ENCODE assay signal across 9 mouse cellular contexts in genomic region chr16:22844834-22845233, GRCm38 (mm10). TPM values are rescaled to one million over a fixed set of nuclear protein-coding genes. Genes with fewer than 3 reads are reported as not detected.
A peak's percentile ranks its signal among the peaks of the same experiment; 100 is the strongest.
DNase-seq lines count a peak whose midpoint lies in the region; ATAC-seq and TF ChIP-seq lines count a peak whose summit lies in the region.
"Had no signal": no experiment of that assay in that cellular context is flagged by ENCODE, and none has a peak within 500 bp of the region (broad histone marks: within the 10 kb centered on the region; RNA-seq: fewer than 3 reads in every experiment).

No protein-coding gene starts in this region.

- H3K9ac ChIP-seq in neural tube, embryonic 11.5 days (ENCODE audit: low read length): peak overlapping the region; percentile 72
- H3K9ac ChIP-seq in liver, embryonic 12.5 days: peak overlapping the region; percentile 64
- H3K9ac ChIP-seq in stomach, postnatal 0 days (ENCODE audit: low read length): peak overlapping the region; percentile 72

- no peaks in the 10 kb centered on the region for H3K4me1 ChIP-seq in neural tube, embryonic 11.5 days (ENCODE audit: control insufficient read depth, insufficient read depth, low read length)
- peaks cover 36% of the 10 kb centered on the region for H3K4me1 ChIP-seq in liver, embryonic 12.5 days
- no peaks in the 10 kb centered on the region; the same call in 1 of the 2 replicates for H3K4me1 ChIP-seq in stomach, postnatal 0 days (replicated peaks; ENCODE audit: control insufficient read depth, insufficient read depth)

- ATAC-seq in neural tube, embryonic 11.5 days (ENCODE audit: insufficient read depth, low FRiP score, low TSS enrichment): no peak
- ATAC-seq in liver, embryonic 12.5 days: no peak
- ATAC-seq in stomach, postnatal 0 days (ENCODE audit: low FRiP score, low TSS enrichment): no peak

- intact Hi-C loops in gastrocnemius, adult 2 months (cut with DNase I): no loop called here

- WGBS in neural tube, embryonic 11.5 days: 54% methylated on average over 5 of the region's 5 CpGs
- WGBS in liver, embryonic 12.5 days (ENCODE audit: insufficient replicate concordance): 60% methylated on average over 5 of the region's 5 CpGs
- 48% methylated on average over 5 of the region's 5 CpGs for WGBS in stomach, postnatal 0 days

- H3K27me3 ChIP-seq in neural tube, embryonic 11.5 days (ENCODE audit: control insufficient read depth, insufficient read depth, low read length): no peaks in the 10 kb centered on the region
- H3K27me3 ChIP-seq in liver, embryonic 12.5 days (replicated peaks): no peaks in the 10 kb centered on the region
- H3K27me3 ChIP-seq in stomach, postnatal 0 days (ENCODE audit: control insufficient read depth, insufficient read depth, low read length): no peaks in the 10 kb centered on the region

- H3K9me3 ChIP-seq in neural tube, embryonic 11.5 days (ENCODE audit: control insufficient read depth, low read length): no peaks in the 10 kb centered on the region
- no peaks in the 10 kb centered on the region for H3K9me3 ChIP-seq in liver, embryonic 12.5 days (replicated peaks)
- no peaks in the 10 kb centered on the region for H3K9me3 ChIP-seq in stomach, postnatal 0 days (ENCODE audit: control insufficient read depth, low read length)

- DNase-seq in gastrocnemius, adult 2 months: no peak
- DNase-seq in gastrocnemius, adult 18-20 months (ENCODE audit: low spot score): no peak
- no peak for DNase-seq in neural tube, embryonic 11.5 days (ENCODE audit: low spot score)
- DNase-seq in neural tube, embryonic 10.5 days (ENCODE audit: extremely low spot score, low spot score): no peak
- DNase-seq in stomach, postnatal 0 days (ENCODE audit: low spot score): no peak
- DNase-seq in natural killer cell, adult 2 months (ENCODE audit: low spot score in 2 of 2): no peak
- DNase-seq in spleen, adult 12 weeks (ENCODE audit: low spot score): no peak

- peak overlapping the region; percentile 84 for H3K4me2 ChIP-seq in neural tube, embryonic 11.5 days (ENCODE audit: low read depth)
- peak overlapping the region; percentile 73 for H3K4me2 ChIP-seq in liver, embryonic 12.5 days
- H3K4me2 ChIP-seq in stomach, postnatal 0 days (replicated peaks; ENCODE audit: low read depth): peak overlapping the region; percentile 83

- H3K36me3 ChIP-seq in neural tube, embryonic 11.5 days (ENCODE audit: control insufficient read depth, insufficient read depth, low read length): no peaks in the 10 kb centered on the region
- peaks cover 63% of the 10 kb centered on the region for H3K36me3 ChIP-seq in liver, embryonic 12.5 days
- H3K36me3 ChIP-seq in stomach, postnatal 0 days (ENCODE audit: control insufficient read depth, insufficient read depth, low read length): peaks cover 4% of the 10 kb centered on the region; the same call in 1 of the 2 replicates

- peak overlapping the region; percentile 81 for H3K27ac ChIP-seq in gastrocnemius, adult 2 months
- H3K27ac ChIP-seq in neural tube, embryonic 11.5 days (ENCODE audit: low read depth, low read length): no peak overlapping the region
- 0 out of 2 replicates have a peak overlapping the region, but pooled peaks have one; percentile 30 for H3K27ac ChIP-seq in liver, embryonic 12.5 days
- H3K27ac ChIP-seq in stomach, postnatal 0 days (replicated peaks): no peak overlapping the region; the same call in 1 of the 2 replicates

- no peak for TF ChIP-seq EP300 in stomach, postnatal 0 days (optimal IDR thresholded peaks at IDR 0.05)

- H3K4me3 ChIP-seq in gastrocnemius, adult 2 months: peak overlapping the region; percentile 85
- H3K4me3 ChIP-seq in neural tube, embryonic 11.5 days (ENCODE audit: low read depth, low read length): peak overlapping the region; percentile 46; the same call in 1 of the 2 replicates
- H3K4me3 ChIP-seq in liver, embryonic 12.5 days: peak overlapping the region; percentile 52
- H3K4me3 ChIP-seq in stomach, postnatal 0 days (ENCODE audit: low read depth, low read length): peak overlapping the region; percentile 50

- no peak for TF ChIP-seq CTCF in gastrocnemius, adult 2 months (IDR thresholded peaks at IDR 0.05)
- TF ChIP-seq CTCF in stomach, postnatal 0 days (IDR thresholded peaks at IDR 0.05; ENCODE audit: low read depth): no peak

RNA-seq across cellular contexts. Expression of gene Tbccd1, which starts 12.6 kb away (rescaled TPM):
- total RNA-seq in gastrocnemius, adult 2 months (2021): 1 to 10 TPM; 7.0 to 7.2 TPM
- 1 to 10 TPM; 7.2 to 7.9 TPM for total RNA-seq in gastrocnemius, adult 18-20 months (2021)
- polyA plus RNA-seq in neural tube, embryonic 11.5 days (2014; fragmentation: Nextera tagmentation; extraction: Ambion mirVana): 32.7 and 35.2 TPM in 2 replicates
- polyA plus RNA-seq in liver, embryonic 12.5 days (2016; fragmentation: Nextera tagmentation; extraction: Ambion mirVana): 31.1 and 33.3 TPM in 2 replicates
- polyA plus RNA-seq in stomach, postnatal 0 days (2015; fragmentation: Nextera tagmentation; extraction: Ambion mirVana): 11.5 and 12.2 TPM in 2 replicates

RNA-seq across cellular contexts. Expression of gene Dnajb11, which starts 12.8 kb away (rescaled TPM):
- total RNA-seq in gastrocnemius, adult 2 months (2021): 10 to 100 TPM; 36.0 to 44.4 TPM
- 10 to 100 TPM; 36.7 to 37.4 TPM for total RNA-seq in gastrocnemius, adult 18-20 months (2021)
- polyA plus RNA-seq in neural tube, embryonic 11.5 days (2014; fragmentation: Nextera tagmentation; extraction: Ambion mirVana): 117 TPM in 2 replicates
- polyA plus RNA-seq in liver, embryonic 12.5 days (2016; fragmentation: Nextera tagmentation; extraction: Ambion mirVana): 95.2 and 97.9 TPM in 2 replicates
- polyA plus RNA-seq in stomach, postnatal 0 days (2015; fragmentation: Nextera tagmentation; extraction: Ambion mirVana): 93.5 and 94.2 TPM in 2 replicates

RNA-seq across cellular contexts. Expression of gene Crygs, which starts 33.5 kb away (rescaled TPM):
- not detected for total RNA-seq in gastrocnemius, adult 2 months (2021)
- total RNA-seq in gastrocnemius, adult 18-20 months (2021): not detected
- polyA plus RNA-seq in neural tube, embryonic 11.5 days (2014; fragmentation: Nextera tagmentation; extraction: Ambion mirVana): not detected in 2 replicates
- polyA plus RNA-seq in liver, embryonic 12.5 days (2016; fragmentation: Nextera tagmentation; extraction: Ambion mirVana): 0.19 and 0.25 TPM in 2 replicates
- polyA plus RNA-seq in stomach, postnatal 0 days (2015; fragmentation: Nextera tagmentation; extraction: Ambion mirVana): 0.11 and 0.15 TPM in 2 replicates
- polyA plus RNA-seq: lung, adult 2 months had no signal

RNA-seq across cellular contexts. Expression of gene Ahsg, which starts 46.2 kb away (rescaled TPM):
- total RNA-seq in gastrocnemius, adult 2 months (2021): not detected
- 1 to 10 TPM in 1 of 2 experiments, not detected in 1; 1.8 TPM for total RNA-seq in gastrocnemius, adult 18-20 months (2021)
- polyA plus RNA-seq in neural tube, embryonic 11.5 days (2014; fragmentation: Nextera tagmentation; extraction: Ambion mirVana): not detected in 2 replicates
- 184 and 190 TPM in 2 replicates for polyA plus RNA-seq in liver, embryonic 12.5 days (2016; fragmentation: Nextera tagmentation; extraction: Ambion mirVana)
- 29.1 and 50.8 TPM in 2 replicates for polyA plus RNA-seq in stomach, postnatal 0 days (2015; fragmentation: Nextera tagmentation; extraction: Ambion mirVana)

Comparison
In these comparisons a context has a peak if more than half of its experiments do, and no peak if none do; other contexts are left out.
1. H3K27ac ChIP-seq: peak in gastrocnemius, adult 2 months (single experiment) and liver, embryonic 12.5 days (single experiment); none in neural tube, embryonic 11.5 days (single experiment) and stomach, postnatal 0 days (single experiment).
2. Peak in every context shown above with its lines, with median percentiles within 50 percentile points of each other: H3K4me3 ChIP-seq, H3K4me2 ChIP-seq and H3K9ac ChIP-seq.